Mouse (Mus musculus) liver, embryonic 13.5 days (tissue): ENCODE measurements around the gene Slc1a2. TPM values are rescaled to one million over a fixed set of nuclear protein-coding genes. Genes with fewer than 3 reads are reported as not detected.

ENCODE experiments used
- ATAC-seq: fragments of 200-750 bp; cut with Nextera tagmentation; 2 replicates; pipeline ENCODE4 v1.8.0; 2017; ENCODE audit warnings: low read depth, mild to moderate bottlenecking, moderate number of reproducible peaks, moderate library complexity
- DNase-seq: peaks from one replicate; pipeline ENCODE4 v3.0.0; 2022
- H3K27ac ChIP-seq: fragments of 300-500 bp; sonication (generic); 2 replicates; pipeline ENCODE4 v1.5.1; 2015; ENCODE audit warnings: moderate library complexity, mild to moderate bottlenecking, inconsistent platforms
- H3K27me3 ChIP-seq: fragments of 300-500 bp; sonication (generic); 2 replicates; pipeline ENCODE4 v1.6.1; 2015; ENCODE audit warnings: mild to moderate bottlenecking, inconsistent platforms
- H3K36me3 ChIP-seq: fragments of 300-500 bp; sonication (generic); 2 replicates; pipeline ENCODE4 v1.6.1; 2015; ENCODE audit warnings: mild to moderate bottlenecking, inconsistent platforms
- H3K4me1 ChIP-seq: fragments of 300-500 bp; sonication (generic); replicated peaks from 2 replicates; pipeline ENCODE4 v1.6.1; 2015; ENCODE audit warnings: inconsistent platforms
- H3K4me2 ChIP-seq: fragments of 300-500 bp; sonication (generic); 2 replicates; pipeline ENCODE4 v1.6.1; 2015; ENCODE audit warnings: inconsistent platforms, mild to moderate bottlenecking, moderate library complexity
- H3K4me3 ChIP-seq: fragments of 300-500 bp; sonication (generic); replicated peaks from 2 replicates; pipeline ENCODE4 v1.5.1; 2015; ENCODE audit warnings: mild to moderate bottlenecking, inconsistent platforms
- H3K9ac ChIP-seq: fragments of 300-500 bp; sonication (generic); 2 replicates; pipeline ENCODE4 v1.6.1; 2015; ENCODE audit warnings: mild to moderate bottlenecking, inconsistent platforms
- H3K9me3 ChIP-seq: fragments of 300-500 bp; sonication (generic); replicated peaks from 2 replicates; pipeline ENCODE4 v1.6.1; 2016; ENCODE audit warnings: inconsistent platforms
- WGBS: fragments of 180-500 bp; shearing (Covaris S2); methylation state at CpG from one replicate; pipeline ENCODE4 v1.1.7; 2015; ENCODE audit not compliant: insufficient replicate concordance; 5-methylcytosine and 5-hydroxymethylcytosine counted together
- polyA plus RNA-seq: library from polyadenylated mRNA; unstranded; fragments of >200 nt; fragmentation: Nextera tagmentation; extraction: Ambion mirVana; gene quantifications from 2 replicates; pipeline ENCODE4 v1.2.1, GENCODE M21; 2015

Slc1a2 gene
- polyA plus RNA-seq, 1 experiment from 2014 or later: 0.38 TPM

DNA sequence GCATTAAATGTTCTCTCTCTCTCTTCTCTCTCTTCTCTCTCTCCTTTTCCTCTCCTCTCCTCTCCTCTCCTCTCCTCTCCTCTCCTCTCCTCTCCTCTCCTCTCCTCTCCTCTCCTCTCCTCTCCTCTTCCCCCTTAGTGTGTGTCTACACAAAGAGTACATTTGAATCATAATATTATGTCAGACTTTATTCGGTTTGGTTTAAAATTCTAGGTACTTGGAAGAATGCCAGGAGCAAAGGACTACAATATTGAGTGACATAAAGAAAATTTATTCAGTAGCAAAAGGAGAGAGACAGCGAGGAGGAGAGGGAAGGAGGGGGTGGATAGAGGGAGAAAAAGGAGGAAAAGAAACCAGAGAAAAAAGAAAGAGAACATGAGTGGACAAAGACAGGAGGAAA is 19.8 kb upstream of the Slc1a2 start:
- no peak for ATAC-seq
- no peak overlapping the region for H3K4me2 ChIP-seq
- no peak for DNase-seq
- H3K4me3 ChIP-seq: no peak overlapping the region
- no peaks in the 10 kb centered on the region for H3K27me3 ChIP-seq
- no peak overlapping the region for H3K9ac ChIP-seq
- no peaks in the 10 kb centered on the region for H3K4me1 ChIP-seq
- 51% methylated on average over 2 of the region's 2 CpGs for WGBS
- H3K36me3 ChIP-seq: no peaks in the 10 kb centered on the region
- H3K9me3 ChIP-seq: no peaks in the 10 kb centered on the region
- no peak overlapping the region for H3K27ac ChIP-seq

DNA sequence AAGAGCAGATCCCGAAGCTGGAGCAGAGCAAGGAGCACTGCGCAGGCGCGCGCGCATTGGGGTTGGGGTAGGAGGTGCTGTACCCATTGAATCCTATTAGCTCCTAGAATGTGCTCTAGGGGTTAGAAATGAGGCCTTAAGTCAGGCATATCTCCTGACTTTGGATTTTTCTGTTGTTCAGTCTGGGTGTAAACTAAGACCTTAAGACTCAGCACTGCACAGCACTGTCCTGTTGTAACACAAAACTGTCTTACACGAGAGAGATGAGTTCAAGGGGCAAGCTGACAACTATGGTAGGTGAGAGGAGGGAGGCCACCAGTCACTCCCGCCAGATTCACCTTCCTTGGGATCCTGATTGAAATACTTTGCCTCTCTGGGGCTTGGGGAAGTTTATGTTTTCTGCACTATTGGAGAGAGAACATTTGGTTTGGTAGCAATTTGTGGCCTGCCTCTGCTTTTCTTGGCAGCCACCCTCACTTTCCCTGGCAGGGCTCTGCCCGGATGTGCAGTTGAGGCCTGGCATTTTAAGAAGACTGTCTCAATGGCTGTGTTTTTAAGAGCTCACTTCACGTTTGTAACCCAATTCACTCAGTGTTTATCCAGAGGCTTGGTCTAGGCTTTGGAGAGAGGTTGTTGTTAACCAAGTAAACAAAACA is 9.5 kb upstream of the Slc1a2 start:
- 68% methylated on average over 10 of the region's 10 CpGs for WGBS
- Histone ChIP-seq H3K4me2 (no peak overlapping the region), H3K4me1 (no peaks in the 10 kb centered on the region), H3K36me3 (no peaks in the 10 kb centered on the region), H3K9me3 (no peaks in the 10 kb centered on the region), H3K9ac (no peak overlapping the region), H3K27ac (no peak overlapping the region), H3K4me3 (no peak overlapping the region), H3K27me3 (no peaks in the 10 kb centered on the region)
- DNase-seq (no peak), ATAC-seq (no peak)

DNA sequence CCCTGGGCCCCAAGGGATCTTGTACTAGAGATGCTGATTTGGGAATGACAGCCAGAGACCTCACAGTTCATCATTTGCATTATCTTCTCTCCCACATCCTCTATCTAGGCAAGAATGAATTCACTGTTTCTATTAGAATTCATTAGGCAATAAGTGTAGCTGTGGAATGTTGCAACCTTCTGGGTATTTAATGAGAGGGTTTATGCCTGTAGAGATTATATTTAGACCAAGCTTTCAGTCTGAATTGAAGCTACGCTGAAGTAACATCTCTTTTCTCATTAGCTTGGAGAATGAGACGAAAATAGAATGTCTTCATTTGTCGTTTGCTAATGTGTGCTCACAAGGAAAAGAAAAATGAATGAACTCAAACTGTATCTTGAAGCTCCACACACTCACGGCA is 8.1 kb upstream of the Slc1a2 start:
- H3K36me3 ChIP-seq: no peaks in the 10 kb centered on the region
- no peak for ATAC-seq
- no peaks in the 10 kb centered on the region for H3K4me1 ChIP-seq
- 63% methylated on average over 4 of the region's 4 CpGs for WGBS
- no peak overlapping the region for H3K4me2 ChIP-seq
- no peak for DNase-seq
- H3K9ac ChIP-seq: no peak overlapping the region
- H3K27me3 ChIP-seq: no peaks in the 10 kb centered on the region
- H3K9me3 ChIP-seq: no peaks in the 10 kb centered on the region
- no peak overlapping the region for H3K27ac ChIP-seq
- no peak overlapping the region for H3K4me3 ChIP-seq

DNA sequence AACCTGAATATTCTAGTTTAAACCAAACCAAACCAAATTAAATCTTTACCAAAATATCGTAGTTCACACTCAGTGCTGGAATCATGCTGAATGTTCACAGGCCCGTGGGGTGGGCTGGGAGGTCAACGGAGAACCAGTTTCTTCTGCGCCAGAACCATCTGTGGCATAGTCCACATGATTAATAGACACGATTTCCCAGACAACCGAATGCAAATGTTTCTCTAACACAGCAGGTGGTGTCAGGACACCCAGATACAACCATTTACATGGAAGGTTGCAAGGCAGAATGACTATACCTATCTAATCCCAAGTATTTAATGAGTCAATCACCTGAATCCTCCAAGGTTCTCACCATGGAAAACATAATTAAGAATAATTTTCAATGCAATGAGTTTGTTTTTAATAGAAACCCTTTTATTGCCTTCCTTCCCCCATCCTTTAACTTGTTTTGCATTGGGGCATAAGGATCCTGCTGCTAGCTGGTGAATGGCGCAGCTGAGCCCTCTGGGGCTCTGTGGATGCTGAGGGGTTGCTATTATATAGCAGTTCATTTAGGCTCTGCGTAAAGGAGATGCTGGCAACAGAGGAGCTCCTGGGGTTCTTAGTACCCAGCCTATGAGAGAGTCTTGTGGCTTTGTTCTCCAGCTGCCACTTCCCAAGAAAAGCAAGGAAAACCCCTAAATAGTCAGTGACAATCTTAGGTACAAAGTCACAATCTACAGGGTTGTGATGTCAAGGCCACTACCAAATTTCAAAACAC is 2.3 kb upstream of the Slc1a2 start:
- no peak for DNase-seq
- no peak overlapping the region for H3K4me2 ChIP-seq

DNA sequence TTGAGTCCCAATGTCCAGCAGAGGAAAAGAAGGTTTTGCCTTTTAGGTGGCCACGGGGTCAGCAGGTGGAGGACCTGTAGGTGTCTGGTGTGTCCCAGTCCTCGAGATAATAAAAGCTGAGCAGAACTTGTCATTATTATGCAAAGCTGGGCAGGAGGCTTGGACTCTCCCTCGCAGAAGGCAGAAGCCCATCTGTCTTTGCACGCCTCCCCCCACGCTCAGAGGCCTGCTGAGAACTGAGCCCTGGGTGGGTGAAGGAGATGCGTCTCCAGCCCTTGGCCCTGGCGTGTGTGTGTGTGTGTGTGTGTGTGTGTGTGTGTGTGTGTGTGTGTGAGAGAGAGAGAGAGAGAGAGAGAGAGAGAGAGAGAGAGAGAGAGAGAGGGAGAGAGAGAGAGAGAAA is 733 bp upstream of the Slc1a2 start:
- H3K9ac ChIP-seq: no peak overlapping the region
- peaks cover 63% of the 10 kb centered on the region for H3K27me3 ChIP-seq
- no peak overlapping the region for H3K4me2 ChIP-seq
- H3K36me3 ChIP-seq: no peaks in the 10 kb centered on the region
- no peak for ATAC-seq
- DNase-seq: no peak
- H3K4me1 ChIP-seq: 0 out of 2 replicates have a peak, but pooled peaks cover 3% of the 10 kb centered on the region
- H3K9me3 ChIP-seq: no peaks in the 10 kb centered on the region
- no peak overlapping the region for H3K4me3 ChIP-seq
- no peak overlapping the region for H3K27ac ChIP-seq
- WGBS: 4% methylated on average over 7 of the region's 7 CpGs

More for the DNA sequence above, 2.3 kb upstream of the Slc1a2 start:
- no peaks in the 10 kb centered on the region for H3K9me3 ChIP-seq
- no peaks in the 10 kb centered on the region for H3K36me3 ChIP-seq
- H3K27me3 ChIP-seq: peaks cover 49% of the 10 kb centered on the region
- WGBS: 58% methylated on average over 8 of the region's 8 CpGs
- no peak overlapping the region for H3K9ac ChIP-seq
- H3K4me1 ChIP-seq: 0 out of 2 replicates have a peak, but pooled peaks cover 3% of the 10 kb centered on the region
- no peak overlapping the region for H3K4me3 ChIP-seq
- ATAC-seq: no peak
- no peak overlapping the region for H3K27ac ChIP-seq

DNA sequence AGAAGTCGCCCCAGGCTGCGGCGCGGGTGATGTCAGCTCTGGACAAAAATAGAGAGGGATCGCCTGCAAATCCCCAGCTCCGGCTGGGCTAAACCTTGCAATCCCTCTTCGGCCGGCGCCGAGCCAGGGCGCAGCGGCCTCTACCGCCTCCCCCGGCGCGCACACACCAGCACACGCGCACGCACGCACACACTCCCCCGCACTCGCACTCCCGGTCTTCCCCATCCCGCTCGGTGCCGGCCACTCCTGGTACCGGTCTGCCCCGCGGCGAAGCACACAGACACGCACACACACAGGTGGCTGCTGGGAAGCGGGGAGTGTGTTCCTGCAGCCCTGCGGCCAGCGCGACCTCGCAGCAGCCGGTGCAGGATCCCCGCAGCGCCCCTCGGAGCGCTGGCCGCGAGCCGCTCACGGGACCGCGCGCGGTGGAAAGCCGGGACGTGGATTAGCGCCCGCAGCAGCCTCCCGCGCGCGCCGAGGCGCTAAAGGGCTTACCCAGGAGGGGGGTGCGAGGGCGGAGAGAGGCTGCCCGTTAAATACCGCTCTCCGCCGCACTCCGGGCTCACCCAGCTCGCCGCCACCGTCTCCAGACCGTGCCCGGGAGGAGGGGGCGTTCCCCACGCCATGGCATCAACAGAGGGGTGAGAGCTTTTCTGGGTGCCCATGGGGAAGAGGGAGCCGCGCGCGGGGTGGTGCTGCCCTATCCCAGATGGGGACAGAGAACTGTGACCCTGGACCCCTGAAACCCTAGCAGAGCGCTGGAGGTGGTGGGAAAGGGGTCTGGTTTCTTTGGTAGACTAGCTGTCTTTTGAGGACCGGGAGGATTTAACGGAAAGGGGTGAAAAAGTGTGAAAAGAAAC is 432 bp downstream of the Slc1a2 start:
- H3K4me2 ChIP-seq: peak overlapping the region; percentile 67
- peak overlapping the region; percentile 52 for H3K4me3 ChIP-seq
- ATAC-seq (no peak), DNase-seq (no peak)
- H3K9me3 ChIP-seq: no peaks in the 10 kb centered on the region
- H3K9ac ChIP-seq: no peak overlapping the region
- peaks cover 63% of the 10 kb centered on the region for H3K27me3 ChIP-seq
- H3K27ac ChIP-seq: no peak overlapping the region
- H3K4me1 ChIP-seq: 0 out of 2 replicates have a peak, but pooled peaks cover 3% of the 10 kb centered on the region
- H3K36me3 ChIP-seq: no peaks in the 10 kb centered on the region
- WGBS: 1% methylated on average over 73 of the region's 80 CpGs

DNA sequence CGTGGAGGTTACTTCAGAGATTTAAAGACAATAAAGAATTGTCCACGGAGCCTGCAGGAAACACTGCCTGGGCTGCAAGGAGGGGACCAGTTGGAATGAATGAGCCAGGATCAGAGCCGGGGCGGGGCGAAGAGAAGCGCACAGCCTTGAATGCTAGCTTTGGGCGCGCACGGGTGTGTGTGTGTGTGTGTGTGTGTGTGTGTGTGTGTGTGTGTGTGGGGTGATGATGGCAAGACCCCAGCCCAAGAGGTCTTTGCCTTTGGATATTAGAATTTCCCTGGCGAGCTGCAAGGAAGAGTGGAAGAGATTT is 1.0 kb downstream of the Slc1a2 start:
- H3K9me3 ChIP-seq: no peaks in the 10 kb centered on the region
- no peak for ATAC-seq
- H3K4me3 ChIP-seq: peak overlapping the region; percentile 52
- H3K4me2 ChIP-seq: peak overlapping the region; percentile 67
- no peak for DNase-seq
- 7% methylated on average over 10 of the region's 10 CpGs for WGBS
- no peaks in the 10 kb centered on the region for H3K36me3 ChIP-seq
- peaks cover 63% of the 10 kb centered on the region for H3K27me3 ChIP-seq
- no peak overlapping the region for H3K9ac ChIP-seq
- 0 out of 2 replicates have a peak, but pooled peaks cover 3% of the 10 kb centered on the region for H3K4me1 ChIP-seq
- no peak overlapping the region for H3K27ac ChIP-seq

DNA sequence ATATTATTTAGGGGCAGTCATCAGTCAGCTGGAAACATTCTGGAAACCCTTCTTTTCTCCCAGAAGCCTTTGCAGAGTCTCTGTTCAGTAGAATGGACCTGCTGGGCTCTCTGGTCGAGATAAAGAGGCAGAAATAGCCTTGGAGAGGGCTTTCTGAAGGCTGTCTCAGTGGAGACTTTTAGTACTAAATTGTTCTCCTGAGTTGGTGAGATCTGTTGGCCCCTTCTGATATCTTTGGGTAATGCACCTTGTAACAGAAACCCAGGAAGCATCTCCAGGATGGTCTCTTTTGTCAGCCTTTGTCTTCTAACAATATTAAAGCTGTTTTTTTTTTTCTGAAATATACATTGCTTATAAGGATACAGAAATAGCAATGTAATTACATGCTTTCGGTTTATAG is 2.6 kb downstream of the Slc1a2 start:
- WGBS: 39% methylated on average over 2 of the region's 2 CpGs
- ATAC-seq: no peak

DNA sequence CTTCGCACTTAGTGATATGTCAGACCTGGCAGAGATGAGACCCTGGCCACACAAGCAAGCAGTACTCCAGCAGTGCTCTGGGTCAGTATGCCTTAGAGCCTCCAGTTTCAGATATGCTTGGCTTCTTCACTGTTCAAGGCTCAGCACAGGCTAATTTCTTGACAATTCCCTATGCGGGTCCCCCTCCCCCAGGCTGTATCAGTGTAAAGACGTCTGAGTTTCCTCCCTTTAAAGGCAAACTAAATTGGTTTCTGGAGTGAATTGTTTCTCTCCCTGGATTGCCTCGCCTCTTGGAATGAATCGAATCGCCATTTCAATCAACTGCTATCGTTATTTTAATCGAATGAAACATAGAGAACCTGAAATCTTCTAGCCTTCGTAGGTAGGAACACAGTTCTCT is 4.5 kb downstream of the Slc1a2 start:
- H3K4me2 ChIP-seq: no peak overlapping the region
- no peaks in the 10 kb centered on the region for H3K9me3 ChIP-seq
- H3K36me3 ChIP-seq: no peaks in the 10 kb centered on the region
- no peak for DNase-seq
- WGBS: 50% methylated on average over 9 of the region's 9 CpGs
- no peak for ATAC-seq
- H3K4me3 ChIP-seq: no peak overlapping the region
- no peak overlapping the region for H3K9ac ChIP-seq
- 0 out of 2 replicates have a peak, but pooled peaks cover 3% of the 10 kb centered on the region for H3K4me1 ChIP-seq
- peaks cover 46% of the 10 kb centered on the region for H3K27me3 ChIP-seq
- no peak overlapping the region for H3K27ac ChIP-seq

More for the DNA sequence above, 2.6 kb downstream of the Slc1a2 start:
- Histone ChIP-seq H3K4me2 (no peak overlapping the region), H3K36me3 (no peaks in the 10 kb centered on the region), H3K9me3 (no peaks in the 10 kb centered on the region), H3K27me3 (peaks cover 61% of the 10 kb centered on the region), H3K4me1 (0 out of 2 replicates have a peak, but pooled peaks cover 3% of the 10 kb centered on the region), H3K9ac (no peak overlapping the region), H3K4me3 (no peak overlapping the region), H3K27ac (no peak overlapping the region)
- DNase-seq: no peak

DNA sequence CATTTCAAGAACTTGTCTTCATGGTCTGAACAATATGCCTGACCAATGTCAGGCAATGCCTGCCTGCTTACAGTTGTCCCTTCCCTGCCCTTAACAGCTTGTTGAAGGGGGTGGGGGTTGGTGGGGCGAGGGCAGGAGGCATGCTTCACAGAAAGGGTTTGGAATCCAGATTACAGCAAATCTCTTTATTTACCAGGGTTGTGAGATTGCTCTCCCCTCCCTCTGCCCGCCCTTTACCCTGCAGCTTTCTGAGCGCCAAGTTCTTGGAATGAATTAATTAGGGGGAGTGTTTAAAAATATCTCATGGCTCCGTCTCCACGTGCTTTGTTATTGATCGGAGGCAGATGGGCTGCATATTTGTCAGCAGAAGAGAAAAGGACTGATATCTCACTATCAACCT is 4.9 kb downstream of the Slc1a2 start:
- no peaks in the 10 kb centered on the region for H3K9me3 ChIP-seq
- peaks cover 42% of the 10 kb centered on the region for H3K27me3 ChIP-seq
- H3K9ac ChIP-seq: no peak overlapping the region
- H3K4me3 ChIP-seq: no peak overlapping the region
- H3K36me3 ChIP-seq: no peaks in the 10 kb centered on the region
- DNase-seq (no peak), ATAC-seq (no peak)
- no peak overlapping the region for H3K27ac ChIP-seq
- 35% methylated on average over 6 of the region's 6 CpGs for WGBS
- H3K4me2 ChIP-seq: no peak overlapping the region
- 0 out of 2 replicates have a peak, but pooled peaks cover 3% of the 10 kb centered on the region for H3K4me1 ChIP-seq

DNA sequence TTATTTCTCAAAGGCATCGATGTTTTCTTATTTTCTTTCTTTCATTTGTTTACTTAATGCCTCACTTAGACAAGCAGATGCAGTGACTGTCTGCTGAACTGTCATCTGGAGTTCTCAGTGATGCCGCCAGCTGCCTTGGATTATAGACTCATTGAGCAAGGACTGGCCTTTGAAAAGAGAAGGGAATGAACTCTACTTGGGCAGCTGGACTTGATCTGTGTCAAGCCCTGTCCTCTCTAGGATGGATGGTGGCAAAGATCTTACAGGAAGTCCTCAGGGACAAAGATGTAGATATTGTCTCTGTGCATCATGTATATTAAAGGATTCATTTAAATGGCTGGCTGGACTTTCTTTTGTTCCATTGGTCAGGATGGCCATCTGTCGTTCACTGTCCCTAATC is 5.4 kb downstream of the Slc1a2 start:
- DNase-seq (no peak), ATAC-seq (no peak)
- Histone ChIP-seq H3K27me3 (peaks cover 37% of the 10 kb centered on the region), H3K36me3 (no peaks in the 10 kb centered on the region), H3K9ac (no peak overlapping the region), H3K4me2 (no peak overlapping the region), H3K9me3 (no peaks in the 10 kb centered on the region), H3K27ac (no peak overlapping the region), H3K4me1 (0 out of 2 replicates have a peak, but pooled peaks cover 3% of the 10 kb centered on the region), H3K4me3 (no peak overlapping the region)
- 55% methylated on average over 3 of the region's 3 CpGs for WGBS
